Mouse (Mus musculus): ENCODE results near the gene Olfm3. TPM values are rescaled to one million over a fixed set of nuclear protein-coding genes. Genes with fewer than 3 reads are reported as not detected.

The Olfm3 gene
- 10 to 100 TPM; 14.7 to 29.1 (median 21.9) TPM for total RNA-seq (2022)

DNA sequence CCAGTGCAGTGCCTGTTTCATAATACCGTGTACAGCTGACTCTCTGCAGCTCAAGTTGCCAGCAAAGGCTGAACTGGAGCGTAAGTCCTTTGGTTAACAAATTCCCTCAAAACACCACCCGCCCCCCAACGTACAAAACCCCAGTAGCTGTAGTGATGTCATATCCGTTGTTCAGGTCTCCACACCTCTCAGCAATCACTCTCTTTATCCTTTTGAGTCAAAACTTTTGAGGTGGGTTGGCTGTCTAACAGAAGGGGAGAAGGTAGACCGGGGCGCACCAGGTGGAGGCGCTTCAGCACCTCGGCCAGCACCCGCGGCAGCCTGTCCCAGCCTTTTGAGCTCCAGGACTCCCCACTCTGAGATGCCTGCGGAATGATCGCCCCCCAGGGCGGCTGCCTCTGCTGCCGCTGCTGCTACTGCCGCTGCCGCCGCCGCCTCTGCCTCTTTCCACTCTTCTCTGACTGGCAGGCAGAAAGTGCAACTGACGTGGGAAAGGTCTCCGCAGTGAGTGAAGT is at the start of gene Olfm3:
TSS of gene Olfm3 (plus strand) at position 155 of the 515 bp plus-strand sequence.
- peak; percentile 26 to 33 for DNase-seq (ENCODE audit: low spot score in 2 of 2)

DNA sequence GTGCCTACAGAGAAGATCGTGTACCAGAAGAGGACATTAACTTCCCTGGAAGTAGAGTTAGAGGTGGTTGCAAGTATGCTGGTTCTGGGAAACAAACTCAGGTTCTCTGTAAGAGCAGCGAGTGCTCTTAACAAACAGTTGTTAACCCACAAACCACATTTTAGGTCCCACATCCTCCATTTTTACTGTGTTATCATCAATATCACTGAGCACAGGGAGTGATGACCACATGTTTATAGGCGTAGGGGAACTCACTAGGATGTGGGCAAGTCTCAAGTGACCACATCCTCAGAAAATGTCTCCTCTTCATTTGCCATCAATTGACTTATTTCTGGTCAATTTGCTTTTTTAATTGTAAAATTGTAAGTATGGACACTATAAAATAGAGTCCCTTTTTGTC is 14.1 kb upstream of the Olfm3 start:
- DNase-seq (ENCODE audit: low spot score in 2 of 2) = no peak

DNA sequence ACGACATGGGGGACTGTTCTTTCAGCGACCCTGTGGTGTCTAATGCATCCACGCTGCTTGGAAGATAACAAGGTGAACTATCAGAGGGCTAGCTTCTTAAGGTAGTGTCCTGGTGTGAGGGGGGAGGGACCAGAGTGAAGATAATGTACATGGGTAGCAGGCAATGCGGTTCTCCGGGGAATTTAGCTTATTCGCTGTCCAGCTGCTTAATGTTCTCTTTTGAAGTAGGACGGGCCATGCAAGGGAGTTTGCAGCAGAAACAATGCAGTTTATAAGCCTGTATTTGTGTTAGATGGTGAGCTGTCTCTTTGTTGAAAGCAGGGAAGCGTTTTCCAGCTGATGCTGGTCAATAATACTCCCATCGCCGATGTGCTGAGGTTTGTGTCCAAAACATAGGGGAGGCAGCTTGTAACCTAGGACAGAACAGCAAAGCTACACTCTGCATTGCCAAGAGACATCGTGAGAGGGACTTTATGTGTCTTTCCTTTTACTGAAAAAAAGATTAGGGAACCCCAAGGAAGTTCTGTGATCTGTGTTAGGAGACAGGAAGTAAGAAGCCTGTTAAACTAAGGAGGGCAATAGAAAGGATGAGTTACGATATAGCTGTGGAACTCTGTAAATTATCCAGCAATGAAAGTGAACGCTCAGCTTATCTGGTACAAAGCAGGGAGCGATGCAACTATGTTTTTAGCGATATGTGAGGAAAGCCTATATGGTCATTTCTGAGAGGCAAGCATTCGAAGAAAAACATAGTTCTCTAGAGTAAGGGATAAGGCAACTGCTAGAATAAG is 950 bp downstream of the Olfm3 start:
- DNase-seq (ENCODE audit: low spot score in 2 of 2) = peak in 1 of 2 experiments; percentile 3

DNA sequence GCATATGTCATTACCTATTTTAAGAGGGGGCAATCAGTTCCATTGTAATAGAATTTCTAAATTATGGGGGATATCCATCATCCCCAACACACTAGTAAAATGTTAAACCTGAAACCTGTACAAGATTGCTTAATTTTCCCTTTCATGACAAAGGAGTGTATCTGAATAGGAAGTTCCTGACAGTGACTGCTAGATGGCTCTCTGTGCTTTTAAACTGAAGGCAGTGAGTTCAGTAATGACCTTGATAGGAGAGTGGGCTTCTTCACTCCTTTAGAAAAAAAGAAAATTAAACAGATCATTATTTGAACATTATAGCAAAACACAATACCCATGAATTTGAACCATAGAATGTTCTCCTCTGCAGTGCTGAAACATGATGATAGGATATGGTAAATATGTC is 3.7 kb downstream of the Olfm3 start:
- DNase-seq (ENCODE audit: low spot score in 2 of 2) = no peak

DNA sequence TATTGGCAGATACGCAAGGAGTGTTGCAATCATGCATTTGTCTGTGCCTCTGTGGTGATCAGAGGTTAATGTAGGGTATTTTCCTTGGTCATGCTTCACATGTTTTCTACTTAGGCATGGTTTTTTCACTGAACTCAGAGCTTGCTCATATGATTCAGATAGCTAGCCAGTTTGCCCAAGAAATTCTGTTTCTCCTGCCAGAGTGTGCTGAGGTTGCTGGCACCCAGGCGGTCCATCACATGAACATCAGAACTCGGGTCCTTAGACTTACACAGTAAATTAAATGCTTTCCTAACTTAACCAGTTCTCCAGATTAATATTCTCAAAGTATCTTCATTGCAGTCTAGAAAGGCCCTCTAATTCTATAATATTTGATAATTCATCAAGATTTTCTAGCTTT is 5.0 kb downstream of the Olfm3 start:
- no peak for DNase-seq (ENCODE audit: low spot score in 2 of 2)

DNA sequence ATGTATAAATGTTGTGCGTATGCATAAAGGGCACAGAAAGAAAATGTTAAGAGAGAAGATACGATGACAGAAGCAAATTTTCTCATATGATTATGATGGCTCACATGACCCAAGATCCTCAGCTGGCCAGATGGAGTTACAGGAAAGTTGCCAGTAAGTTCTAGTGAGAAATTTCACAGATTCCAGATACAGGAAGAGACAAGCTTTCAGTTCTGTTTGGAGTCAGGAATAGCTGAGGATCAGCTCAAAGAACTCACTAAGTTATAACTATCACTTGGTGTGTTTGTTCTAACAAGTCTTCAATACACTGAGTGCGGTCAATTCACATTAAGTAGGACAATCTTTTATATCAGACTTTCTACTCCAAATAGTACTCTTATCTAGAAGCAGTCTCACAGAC is 16.2 kb downstream of the Olfm3 start:
- DNase-seq (ENCODE audit: low spot score in 2 of 2) = no peak

DNA sequence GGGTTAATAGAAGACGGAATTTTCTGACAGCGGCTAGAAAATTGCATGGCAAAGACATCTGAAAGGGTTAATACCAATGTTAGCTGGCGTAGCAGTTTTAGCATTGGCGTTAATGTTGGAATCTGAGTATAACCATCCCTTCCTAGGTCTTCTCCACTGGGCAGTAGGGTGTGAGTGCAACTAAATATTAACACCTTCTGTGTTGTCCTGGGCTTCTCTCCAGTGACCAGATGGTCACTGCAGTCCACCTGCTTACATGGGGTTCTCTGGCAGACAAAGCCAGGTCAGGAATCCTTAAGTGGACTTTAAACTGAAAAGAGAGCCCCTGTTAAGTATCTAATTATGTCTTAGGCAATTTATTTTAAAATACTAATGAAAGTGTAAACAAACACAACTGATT is 25.7 kb downstream of the Olfm3 start:
- DNase-seq (ENCODE audit: low spot score in 2 of 2) = no peak

DNA sequence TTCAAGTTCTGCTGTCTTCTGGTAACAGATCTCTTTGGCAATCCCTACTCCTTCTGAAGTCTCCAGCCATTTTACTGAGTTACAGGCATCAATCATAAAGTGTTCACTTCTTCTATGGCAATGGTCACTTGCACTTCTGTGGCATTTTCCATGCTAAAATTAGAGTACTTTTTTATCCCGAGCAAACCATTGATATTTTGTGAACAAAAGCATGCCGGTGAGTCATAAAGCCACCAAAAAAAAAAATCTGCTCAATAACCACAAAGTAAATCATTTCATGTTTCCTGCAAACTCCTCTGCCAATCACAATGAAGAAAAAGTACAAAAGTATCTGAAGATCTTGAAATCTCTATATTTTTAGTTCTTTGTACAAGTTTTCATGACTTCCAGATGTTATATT is 26.5 kb downstream of the Olfm3 start:
- DNase-seq (ENCODE audit: low spot score in 2 of 2) = no peak

DNA sequence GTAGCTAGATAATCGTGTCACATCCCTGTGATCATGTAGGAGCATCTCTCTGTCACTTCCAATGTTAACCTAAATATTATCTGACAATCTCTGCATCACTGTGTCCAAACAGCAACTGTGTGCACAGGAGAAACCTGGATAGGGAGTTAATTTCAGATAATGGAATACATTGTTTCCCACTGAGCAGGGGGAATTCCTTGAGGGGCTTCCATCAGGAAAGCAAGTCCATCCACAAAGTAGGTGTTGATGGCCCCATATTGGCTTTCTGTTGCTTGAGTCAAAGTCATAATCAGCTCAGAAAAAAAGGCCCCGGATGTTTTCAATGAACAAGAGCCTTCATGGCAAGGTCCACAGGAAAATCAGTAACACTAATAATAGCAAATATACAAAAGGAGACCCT is 26.9 kb downstream of the Olfm3 start:
- DNase-seq (ENCODE audit: low spot score in 2 of 2) = no peak

DNA sequence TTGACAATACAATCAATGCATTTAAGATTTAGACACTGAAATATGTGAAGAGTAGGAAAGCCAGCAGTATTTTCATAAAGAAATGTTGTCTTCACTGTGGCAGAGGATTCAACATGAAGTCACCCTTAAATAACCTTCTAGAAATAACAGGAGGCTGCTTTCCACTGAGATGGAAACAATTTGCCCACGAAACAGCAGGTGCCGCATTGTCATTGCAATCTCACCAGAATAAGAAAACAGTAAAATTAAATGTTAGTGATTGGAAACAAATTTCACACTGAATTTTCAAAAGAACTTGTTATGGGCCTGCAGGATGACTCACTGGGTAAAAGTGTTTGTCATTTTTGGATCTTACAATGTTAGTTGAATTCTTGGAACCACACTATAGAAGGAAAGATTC is 29.0 kb downstream of the Olfm3 start:
- no peak for DNase-seq (ENCODE audit: low spot score in 2 of 2)

DNA sequence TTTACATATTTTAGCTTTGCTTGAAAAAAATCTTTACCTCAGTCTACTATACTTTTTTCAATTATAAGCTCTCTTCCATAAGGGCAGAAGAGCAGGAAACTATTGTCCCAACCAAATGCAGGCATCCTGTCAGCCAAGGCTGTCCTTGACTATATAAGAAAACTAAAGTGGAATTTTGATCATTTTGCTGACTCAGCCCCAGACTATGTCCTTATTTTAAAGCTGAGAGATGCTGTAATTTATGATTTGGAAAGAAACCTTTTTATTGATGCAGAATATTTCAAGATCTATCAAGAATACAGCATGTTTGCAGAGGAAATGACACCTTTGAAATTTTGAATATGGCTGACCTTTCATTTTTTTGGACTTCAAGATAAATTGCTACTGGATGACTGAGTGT is 51.0 kb downstream of the Olfm3 start:
- no peak for DNase-seq (ENCODE audit: low spot score in 2 of 2)

DNA sequence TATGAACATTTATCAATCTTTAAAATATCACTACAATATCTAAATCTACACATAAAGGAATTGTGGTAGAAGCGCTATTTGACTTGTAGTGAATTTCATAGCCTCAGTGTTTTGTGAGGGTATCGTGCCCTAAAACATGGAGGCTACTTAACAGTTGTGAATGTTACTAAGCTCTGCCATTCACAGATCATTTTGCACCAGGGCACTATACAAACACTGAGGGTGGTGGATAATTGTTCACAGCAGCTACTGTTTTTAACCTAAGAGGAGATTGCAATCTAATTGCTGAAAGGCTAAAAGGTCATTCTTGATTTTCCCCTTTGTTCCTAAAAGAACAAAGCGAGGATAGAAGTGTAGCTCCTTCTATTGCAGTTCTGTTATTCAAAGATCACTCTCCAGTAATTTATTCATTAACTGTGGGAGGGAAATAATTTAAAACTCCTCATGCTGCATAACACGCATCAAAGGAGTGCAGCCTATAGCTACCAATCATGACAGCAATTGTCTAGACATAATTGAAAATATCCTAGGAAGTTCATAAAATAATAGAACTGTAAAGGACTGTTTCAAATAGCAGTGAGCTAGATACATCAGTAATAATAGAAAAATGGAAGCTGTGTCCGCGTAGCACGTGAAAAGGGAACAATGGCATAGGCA is 55.6 kb downstream of the Olfm3 start:
- no peak for DNase-seq (ENCODE audit: low spot score in 2 of 2)

DNA sequence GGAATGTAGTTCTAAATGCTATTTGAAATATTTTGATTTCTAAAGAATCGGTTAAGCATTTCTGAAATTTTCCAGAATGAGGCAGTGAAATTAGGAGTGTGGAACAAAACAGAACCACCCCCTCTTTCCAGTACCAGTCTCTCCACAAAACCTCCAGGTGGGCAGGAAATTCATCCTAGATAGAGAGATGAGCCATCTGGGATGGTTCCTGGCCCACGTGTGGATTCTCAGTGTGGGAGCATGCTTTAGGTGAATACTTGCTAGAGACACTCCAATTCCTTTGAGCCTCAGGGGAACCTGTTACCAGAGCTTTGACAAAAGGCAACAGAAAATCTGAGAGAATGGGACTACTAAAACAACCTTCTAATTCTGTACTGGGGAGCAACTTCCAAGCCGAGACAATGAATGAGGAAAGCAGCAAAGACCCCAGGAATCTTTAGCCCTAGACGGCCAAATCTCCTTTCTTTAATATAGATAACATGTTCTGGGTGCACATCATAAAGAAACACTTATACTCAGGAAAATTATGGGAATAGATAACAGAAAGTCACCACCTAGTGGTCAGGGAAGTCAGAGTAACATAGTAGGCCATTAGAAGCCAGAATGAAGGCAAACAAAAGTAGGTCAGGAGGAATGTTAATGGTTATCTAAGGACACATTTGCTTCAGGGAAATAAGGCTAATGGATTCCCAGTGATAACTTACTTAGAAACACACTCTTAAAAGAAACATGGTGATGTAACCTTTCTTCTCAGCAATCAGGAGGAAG is 58.6 kb downstream of the Olfm3 start:
- DNase-seq (ENCODE audit: low spot score in 2 of 2) = peak; percentile 18 to 23

DNA sequence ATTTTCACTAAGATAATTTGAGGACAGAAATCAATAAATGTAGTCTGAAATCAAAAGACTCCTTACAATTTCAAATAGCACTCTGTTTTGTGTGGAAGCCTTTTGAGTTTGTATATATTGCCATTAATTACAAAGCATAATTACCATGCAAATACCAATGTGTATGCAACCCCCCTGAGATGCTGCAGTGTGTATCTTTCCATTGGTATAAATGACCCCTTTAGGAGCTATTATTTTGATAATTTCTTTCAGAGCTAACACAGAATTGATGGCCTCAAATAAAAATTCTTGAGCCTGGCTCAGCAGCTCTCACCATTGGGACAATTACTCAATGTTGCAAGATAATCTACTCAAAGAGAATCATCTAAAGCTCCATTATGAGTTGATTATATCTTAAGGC is 67.3 kb downstream of the Olfm3 start:
- no peak for DNase-seq (ENCODE audit: low spot score in 2 of 2)

DNA sequence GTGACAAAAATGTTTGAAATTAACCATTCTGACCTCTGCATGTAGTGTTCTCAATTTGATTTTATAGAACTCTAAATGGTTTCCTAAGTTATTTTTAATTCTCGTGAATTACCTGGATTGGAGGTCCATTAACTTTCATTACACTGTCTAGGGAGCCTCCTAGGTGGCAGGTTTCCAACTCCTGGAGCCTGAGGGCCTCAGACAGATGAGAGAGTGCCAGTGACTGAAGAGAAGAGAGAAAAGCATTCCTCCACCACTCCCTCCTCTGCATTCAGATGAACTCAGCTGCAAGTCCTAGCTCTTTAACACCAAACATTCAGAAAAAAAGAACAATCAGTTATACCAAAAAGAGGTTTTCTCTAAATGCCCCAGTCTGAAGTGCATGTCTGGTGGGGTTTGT is 68.6 kb downstream of the Olfm3 start:
- no peak for DNase-seq (ENCODE audit: low spot score in 2 of 2)

DNA sequence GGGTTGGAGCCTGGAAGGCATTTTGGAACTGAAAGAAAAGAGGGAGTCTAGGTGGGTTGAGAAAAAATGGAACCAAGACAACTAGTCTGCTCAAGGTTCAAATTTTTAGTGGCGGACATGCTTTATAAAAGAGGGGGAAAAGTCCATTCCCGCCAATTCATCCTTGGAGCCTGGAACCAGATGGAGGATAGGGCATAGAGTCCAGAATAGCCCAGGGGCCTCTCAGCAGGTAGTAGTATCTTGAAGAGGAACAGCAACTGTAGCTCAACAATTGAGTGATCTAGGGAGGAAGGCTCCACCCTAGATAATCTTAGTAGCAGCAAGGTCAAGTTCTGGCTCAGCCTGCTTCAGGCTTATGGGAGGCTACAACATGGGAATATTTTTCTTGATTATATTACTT is 87.0 kb downstream of the Olfm3 start:
- DNase-seq (ENCODE audit: low spot score in 2 of 2) = no peak

DNA sequence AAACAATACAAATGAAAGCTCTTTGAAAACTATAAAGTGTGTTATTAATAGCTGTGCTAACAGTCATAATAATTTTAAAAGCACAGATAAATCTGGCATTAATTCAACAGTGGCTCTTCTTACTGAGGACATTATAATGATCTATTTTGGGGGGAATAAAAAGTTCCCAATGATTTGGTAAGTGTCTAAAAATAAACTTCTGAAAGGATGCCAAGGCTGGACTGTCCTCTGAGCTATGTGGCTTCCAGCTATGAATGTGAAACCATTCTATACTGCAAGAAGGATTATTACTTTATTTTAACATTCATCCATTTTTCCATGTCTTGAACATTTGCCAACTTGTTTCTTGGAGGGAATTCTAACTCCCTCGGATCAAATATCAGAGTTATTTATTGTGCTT is 92.1 kb downstream of the Olfm3 start:
- no peak for DNase-seq (ENCODE audit: low spot score in 2 of 2)

DNA sequence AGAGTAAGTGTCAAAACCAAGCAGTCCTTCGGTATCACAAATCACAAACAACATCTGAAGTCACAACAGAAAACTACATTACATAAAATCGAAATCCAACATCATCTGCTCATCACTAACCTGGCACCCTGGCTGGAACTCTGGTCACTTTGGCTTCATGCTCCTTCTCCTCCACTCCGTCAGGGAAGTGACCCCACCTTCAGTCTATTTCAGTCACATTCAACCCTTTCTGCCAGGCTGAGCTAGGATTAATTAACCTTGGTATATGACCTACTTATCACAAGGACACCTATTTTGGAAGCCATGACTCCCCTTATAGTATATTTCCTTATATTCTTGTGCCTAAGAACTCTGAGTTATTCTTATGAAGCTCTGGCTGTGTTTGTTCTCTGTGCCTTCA is 123.7 kb downstream of the Olfm3 start:
- no peak for DNase-seq (ENCODE audit: low spot score in 2 of 2)

DNA sequence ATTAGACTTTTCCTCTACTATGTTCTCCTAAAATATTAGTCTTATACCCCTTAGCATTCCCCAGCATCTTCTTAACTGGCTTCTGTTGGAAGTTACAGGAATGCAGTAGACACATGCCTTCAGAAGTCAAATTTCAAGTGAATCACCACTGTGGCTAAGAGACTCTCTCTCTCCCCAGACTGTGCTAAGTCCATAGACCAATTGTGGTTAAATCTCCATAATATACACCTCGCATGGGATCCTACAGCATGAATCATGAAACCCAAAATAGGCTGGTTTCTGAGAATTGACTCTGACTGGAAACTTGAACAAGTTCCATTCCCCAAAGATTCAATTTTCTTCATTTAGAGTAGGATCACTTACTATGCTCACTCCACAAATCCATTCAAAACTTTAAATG is 124.2 kb downstream of the Olfm3 start:
- DNase-seq (ENCODE audit: low spot score in 2 of 2) = no peak

DNA sequence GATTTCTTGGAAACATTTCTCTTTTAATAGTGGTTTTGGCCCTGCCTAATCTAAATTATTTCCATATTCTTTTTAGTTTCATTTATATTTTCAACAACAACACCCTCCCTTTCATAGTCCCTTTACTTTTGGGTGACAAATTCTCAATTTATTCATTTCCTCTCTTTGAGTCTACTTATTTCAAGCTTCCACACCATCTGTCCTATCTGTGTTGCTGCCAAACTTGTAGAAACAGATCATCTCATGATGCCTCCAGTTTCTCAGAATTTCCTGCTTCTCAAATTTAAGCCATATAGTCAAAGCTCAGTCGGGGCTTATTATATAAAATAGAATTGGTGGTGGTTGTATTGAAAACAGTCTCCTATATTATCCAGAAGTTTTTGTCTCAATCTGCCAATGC is 124.7 kb downstream of the Olfm3 start:
- peak; percentile 21 to 27 for DNase-seq (ENCODE audit: low spot score in 2 of 2)

DNA sequence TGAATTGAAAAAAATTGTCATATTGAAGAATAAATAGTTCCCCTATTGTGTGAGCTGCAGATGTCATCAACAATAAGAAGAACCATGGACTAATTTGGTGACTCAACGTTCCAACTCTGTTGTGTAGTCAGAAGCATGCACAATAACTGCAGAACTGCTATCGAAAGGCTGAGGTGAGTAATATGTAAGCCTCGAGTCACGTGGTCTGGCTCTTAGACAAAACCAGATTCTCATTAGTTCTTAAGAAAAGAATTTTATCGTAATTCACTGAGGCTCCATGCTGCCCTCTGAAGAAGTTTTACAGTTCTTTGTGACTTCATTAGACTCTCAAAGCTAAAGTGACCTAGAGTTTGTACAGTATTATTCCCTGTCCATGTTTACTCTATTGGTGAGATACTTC is 145.2 kb downstream of the Olfm3 start:
- no peak for DNase-seq (ENCODE audit: low spot score in 2 of 2)

DNA sequence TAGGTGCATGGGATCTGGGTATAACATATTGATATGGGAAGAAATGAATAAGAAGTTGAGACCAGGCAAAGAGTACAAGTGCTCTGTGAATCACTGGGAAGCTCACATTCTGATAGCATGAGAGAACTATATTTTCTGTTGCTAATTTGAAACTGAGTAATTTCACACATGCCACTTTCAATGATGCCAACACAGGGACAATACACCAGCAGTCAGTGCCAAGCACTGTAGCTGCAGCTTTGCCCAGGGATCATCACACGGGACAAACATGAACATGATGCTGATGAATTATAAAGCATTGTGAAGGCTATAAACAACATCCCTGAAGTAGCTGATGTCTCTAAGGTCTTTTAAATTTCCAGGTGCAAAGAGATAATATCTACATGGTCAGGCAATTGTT is 161.0 kb downstream of the Olfm3 start:
- DNase-seq (ENCODE audit: low spot score in 2 of 2) = no peak
